Mouse (Mus musculus): ENCODE data around the gene Igf2bp2.

Gene Igf2bp2

DNA sequence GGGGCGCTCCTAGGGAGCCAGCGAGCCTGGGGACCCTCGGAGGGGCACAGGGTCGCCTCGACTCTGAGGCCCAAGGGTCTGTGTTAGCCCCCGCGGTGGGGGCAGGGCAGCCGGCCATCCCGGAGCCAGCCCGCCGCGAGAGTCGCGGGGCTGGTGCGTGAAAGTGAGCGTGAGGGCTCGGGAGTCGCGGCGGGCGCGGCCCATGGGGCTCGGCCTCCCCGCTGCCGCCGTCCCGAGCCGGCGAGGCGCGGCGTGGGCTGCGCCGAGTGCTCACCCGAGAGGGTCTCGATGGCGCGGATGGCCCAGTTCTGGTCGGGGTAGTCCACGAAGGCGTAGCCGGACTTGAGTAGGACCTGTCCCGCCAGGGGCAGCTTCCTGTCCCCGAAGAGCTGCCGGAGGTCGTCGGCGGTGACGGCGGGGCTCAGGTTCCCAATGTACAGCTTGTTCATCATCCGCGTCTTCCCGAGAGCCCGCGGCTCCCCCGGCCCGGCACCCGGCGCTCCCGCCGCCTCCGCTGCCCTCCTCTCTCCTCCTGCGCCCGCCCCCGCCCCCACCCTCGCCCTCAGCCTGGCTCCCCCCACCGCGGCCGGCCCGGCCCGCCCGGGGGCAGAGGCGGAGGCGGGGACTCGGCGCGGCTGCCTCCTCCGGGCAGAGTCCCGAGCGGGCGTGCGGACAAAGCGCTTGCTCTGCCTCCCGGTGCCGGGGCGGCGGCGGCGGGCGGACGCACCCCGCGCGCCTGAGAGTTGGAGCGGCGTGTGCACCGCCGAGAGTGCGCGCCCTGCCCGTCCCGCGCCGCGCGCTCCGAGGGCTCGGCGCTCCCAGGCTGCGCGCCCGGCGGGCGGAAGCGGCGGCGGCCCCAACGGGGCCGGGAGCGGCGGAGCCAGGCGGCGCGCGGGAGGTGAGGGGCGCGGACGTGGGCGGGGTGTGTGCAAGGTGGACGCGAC is at the start of gene Igf2bp2:
TSS of gene Igf2bp2 (minus strand) at position 788 of the 944 bp plus-strand sequence.
- no peak for DNase-seq (ENCODE audit: low read depth, low spot score)

GRCm38 (mm10) chr16:22203501-22203900 is 40.4 kb upstream of the Igf2bp2 start:
- DNase-seq (ENCODE audit: low read depth, low spot score), result no peak

GRCm38 (mm10) chr16:22201858-22202257 is 38.8 kb upstream of the Igf2bp2 start:
- no peak for DNase-seq (ENCODE audit: low read depth, low spot score)

DNA sequence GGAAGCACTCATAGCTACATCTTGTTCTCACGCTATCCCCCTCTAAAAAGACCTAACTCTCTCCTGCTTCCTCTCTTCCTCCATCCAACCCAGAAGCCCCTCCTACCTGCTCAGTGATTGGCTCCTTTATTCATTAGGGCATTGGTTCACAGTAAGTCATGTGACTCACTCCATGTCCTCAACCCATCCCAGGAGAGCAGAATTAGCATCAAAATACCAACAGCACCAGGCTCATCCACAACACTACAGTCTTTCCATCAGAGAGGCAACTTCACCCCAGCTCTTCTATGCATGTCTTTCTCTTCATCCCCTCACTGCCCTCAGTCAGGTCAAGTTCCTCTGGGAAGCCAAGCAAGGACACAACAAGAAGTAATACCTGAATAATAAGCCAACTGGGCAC is 37.4 kb upstream of the Igf2bp2 start:
- DNase-seq (ENCODE audit: low read depth, low spot score), result peak; percentile 64

DNA sequence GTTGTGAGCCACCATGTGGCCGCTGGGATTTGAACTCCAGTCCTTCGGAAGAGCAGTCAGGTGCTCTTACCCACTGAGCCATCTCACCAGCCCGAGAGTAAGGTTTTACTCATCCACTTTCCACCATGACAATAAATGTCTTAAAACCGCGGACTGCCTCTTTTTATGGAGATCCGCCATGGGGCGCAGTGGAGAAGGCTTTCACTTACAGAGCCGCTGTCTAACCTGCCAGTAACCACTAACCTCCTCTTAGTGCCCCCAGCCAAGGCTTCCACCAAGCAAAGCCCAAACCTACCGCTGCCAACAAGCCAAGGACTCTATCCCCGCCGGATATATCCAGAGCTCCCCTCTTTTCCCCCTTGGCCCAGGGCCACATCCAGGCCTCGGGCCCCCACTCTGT is 24.3 kb upstream of the Igf2bp2 start:
- DNase-seq (ENCODE audit: low read depth, low spot score), result no peak

DNA sequence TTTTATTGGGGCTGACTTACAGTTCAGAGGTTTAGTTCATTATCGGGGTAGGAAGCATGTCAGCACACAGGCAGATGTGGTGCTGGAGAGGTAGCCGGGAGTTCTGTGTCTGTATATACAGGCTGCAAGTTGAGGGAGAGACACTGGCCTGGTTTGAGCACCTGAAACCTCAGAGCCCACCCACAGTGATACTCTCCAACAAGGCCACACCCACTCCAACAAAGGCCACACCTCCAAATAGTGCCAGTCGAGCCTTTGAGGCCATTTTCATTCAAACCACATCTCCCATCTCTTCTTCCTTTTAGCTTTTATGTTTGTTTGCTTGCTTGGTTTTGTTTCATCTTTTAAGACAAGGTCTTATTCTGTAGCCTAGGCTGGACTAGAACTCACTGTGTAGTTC is 22.3 kb upstream of the Igf2bp2 start:
- DNase-seq (ENCODE audit: low read depth, low spot score), result no peak

DNA sequence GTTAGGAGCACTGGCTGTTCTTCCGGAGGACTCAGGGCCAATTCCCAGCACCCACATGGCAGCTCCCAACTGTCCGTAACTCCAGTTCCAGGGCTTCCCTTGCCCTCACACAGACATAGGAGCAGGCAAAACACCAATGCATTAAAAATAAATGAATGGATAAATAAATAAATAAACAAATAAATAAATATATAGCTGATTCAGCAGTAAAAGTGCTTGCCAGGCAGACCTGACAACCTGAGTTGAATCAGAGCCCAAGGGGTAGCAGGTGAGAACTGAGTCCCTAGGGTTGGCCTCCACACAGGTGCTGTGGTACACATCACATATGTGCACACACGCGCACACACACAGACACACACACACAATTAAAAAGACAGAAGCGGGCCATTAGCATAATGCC is 21.0 kb upstream of the Igf2bp2 start:
- DNase-seq (ENCODE audit: low read depth, low spot score), result no peak

GRCm38 (mm10) chr16:22182286-22182685 is 19.2 kb upstream of the Igf2bp2 start:
- no peak for DNase-seq (ENCODE audit: low read depth, low spot score)

GRCm38 (mm10) chr16:22178793-22179192 is 15.7 kb upstream of the Igf2bp2 start:
- no peak for DNase-seq (ENCODE audit: low read depth, low spot score)

GRCm38 (mm10) chr16:22177999-22178398 is 14.9 kb upstream of the Igf2bp2 start:
- DNase-seq (ENCODE audit: low read depth, low spot score), result no peak

GRCm38 (mm10) chr16:22168731-22169130 is 5.6 kb upstream of the Igf2bp2 start:
- no peak for DNase-seq (ENCODE audit: low read depth, low spot score)

- no peak for DNase-seq (ENCODE audit: low read depth, low spot score)
Observed at GRCm38 (mm10) chr16:22165556-22165955, 2.5 kb upstream of the Igf2bp2 start.

GRCm38 (mm10) chr16:22164446-22164845 is 1.3 kb upstream of the Igf2bp2 start:
- DNase-seq (ENCODE audit: low read depth, low spot score), result no peak

- no peak for DNase-seq (ENCODE audit: low read depth, low spot score)
Observed at GRCm38 (mm10) chr16:22163456-22163851, 355 bp upstream of the Igf2bp2 start.

DNA sequence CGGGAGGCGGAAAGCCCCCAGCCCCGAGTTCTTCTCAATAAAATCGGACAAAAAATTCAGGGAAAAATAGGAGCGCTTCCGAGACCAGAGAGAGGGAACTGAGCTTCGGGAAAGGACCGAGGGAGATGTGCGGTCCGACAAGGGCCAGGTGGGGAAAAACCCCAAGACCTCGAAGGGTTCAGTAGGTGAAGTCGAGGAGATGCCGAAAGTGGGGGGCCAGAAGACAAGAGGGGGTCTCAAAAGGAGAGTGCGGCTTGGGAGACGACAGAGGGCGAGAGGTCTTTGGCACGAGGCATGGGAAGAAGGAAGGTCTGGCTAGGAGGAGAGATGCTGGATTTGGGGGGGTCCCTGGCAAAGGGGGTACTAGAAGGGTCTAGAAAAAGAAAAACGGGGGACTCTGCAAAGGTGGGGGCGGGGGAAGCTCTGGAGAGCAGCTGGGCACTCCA is 1.0 kb downstream of the Igf2bp2 start:
- no peak for DNase-seq (ENCODE audit: low read depth, low spot score)

GRCm38 (mm10) chr16:22161351-22162065 is 1.6 kb downstream of the Igf2bp2 start:
- no peak for DNase-seq (ENCODE audit: low read depth, low spot score)

DNA sequence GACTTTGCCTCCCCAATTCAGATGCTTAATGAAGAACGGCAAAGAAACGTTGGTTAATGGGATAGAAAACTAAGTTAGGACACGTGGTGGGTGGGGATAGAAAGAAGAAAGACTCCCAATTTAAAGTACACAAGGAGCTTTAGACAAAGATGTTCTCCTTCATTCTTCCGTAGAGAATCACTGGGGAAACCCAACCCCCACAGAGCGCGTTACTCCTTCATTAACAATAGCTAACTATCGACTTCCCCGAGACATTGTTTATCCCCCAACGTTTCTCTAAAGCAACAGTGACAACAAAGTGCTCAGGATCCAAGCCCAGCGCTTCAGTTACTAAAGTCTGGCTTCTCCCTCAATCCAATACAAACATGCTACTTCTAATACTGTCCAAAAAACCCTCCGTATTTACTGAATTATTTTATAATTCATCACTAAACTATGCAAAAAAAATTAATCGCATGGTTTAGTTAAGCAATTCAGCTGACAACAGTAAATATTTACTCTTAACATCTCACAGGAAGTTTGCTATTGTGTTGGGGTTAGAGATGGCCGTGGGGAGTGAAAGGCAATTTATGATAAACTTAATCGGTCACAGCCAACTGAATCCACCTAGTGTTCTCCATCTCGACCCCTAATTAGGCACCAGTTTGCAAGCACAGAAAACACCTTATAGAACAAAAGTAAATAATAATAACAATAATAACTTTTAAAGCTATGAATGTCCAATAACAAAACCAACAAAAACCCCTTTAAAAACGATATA is 2.5 kb downstream of the Igf2bp2 start:
- DNase-seq (ENCODE audit: low read depth, low spot score), result no peak

DNA sequence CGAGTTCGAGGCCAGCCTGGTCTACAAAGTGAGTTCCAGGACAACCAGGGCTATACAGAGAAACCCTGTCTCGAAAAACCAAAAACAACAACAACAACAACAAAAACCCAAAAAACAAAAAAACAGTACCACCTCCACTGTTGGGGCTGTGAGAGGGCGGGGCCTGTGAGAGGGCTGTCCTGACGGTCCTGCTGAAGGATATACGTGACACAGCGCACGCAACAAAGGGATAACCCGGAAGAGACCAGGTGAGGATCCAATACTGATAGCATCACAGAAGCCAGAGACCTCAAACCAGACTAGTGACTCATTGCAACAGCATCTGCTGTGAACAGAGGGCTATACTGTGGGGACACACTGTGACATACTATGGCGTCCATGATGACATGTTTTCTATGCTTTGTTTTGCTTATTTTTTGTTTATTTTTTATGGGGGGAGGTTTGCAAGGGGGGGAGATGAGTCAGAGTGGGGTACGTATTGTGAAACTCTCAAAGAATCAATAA is 10.1 kb downstream of the Igf2bp2 start:
- DNase-seq (ENCODE audit: low read depth, low spot score), result no peak

- DNase-seq (ENCODE audit: low read depth, low spot score), result no peak
Observed at GRCm38 (mm10) chr16:22151706-22152315, 11.3 kb downstream of the Igf2bp2 start.

DNA sequence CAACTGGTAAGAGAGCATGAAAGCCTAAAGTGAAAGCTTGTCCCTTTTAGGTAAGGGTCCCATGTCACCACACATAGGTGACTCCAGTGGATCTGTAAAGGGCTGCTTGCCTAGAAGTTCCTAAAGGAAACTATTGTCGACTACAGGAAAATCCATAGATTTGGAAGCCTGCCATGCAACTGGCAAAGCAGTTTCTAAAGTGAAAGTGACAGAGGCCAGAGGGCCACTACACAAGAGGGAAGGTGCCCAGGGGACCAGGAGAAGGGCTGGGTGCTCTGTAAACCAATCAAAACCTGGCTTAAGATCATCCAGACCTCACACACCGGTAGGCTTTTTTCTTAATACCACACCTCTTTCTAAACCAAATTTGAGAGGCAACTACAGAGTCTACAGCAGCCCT is 12.7 kb downstream of the Igf2bp2 start:
- no peak for DNase-seq (ENCODE audit: low read depth, low spot score)

- DNase-seq (ENCODE audit: low read depth, low spot score), result no peak
Observed at GRCm38 (mm10) chr16:22149659-22150345, 13.3 kb downstream of the Igf2bp2 start.
